Mouse (Mus musculus): ENCODE measurements at regions not wholly inside any gene's neighbourhood (a gene's known extent, or its start where the extent isn't known, plus 50 kb on each side); places are given as distances from the start of the nearest gene placed in this dataset.

DNA sequence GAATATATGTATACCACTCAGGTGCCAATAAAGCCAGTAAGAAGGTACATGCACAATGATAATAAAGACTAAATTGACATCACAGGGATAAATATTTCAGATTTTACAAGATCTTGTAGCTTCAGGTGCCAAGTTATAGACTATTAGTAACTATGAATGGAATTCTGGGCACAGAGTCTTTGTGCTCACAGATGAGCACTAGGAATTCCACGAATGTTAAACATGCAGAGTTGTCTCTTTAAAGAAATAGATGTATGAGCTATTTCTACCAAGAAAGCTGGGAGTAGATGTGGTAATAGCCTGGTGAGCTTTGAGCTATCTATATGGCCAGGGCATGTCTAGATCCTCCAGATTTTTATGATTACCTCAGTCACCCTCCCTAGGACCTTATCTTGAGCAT is 153.1 kb upstream of the Grm3 start:
- DNase-seq (ENCODE audit: low read depth, low spot score): no peak
- Histone ChIP-seq H3K9ac (ENCODE audit: control insufficient read depth, low read depth, low read length, poor library complexity, severe bottlenecking) (no peak overlapping the region), H3K9me3 (replicated peaks; ENCODE audit: insufficient read depth, low read length) (no peaks in the 10 kb centered on the region), H3K79me2 (ENCODE audit: control insufficient read depth, insufficient read depth, low read length, poor library complexity) (no peaks in the 10 kb centered on the region), H3K4me3 (ENCODE audit: control insufficient read depth in 1 of 2, insufficient read depth in 1 of 2, low read depth in 2 of 2, low read length in 2 of 2) (no peak overlapping the region), H3K36me3 (ENCODE audit: control insufficient read depth in 1 of 2, insufficient read depth in 2 of 2, low read length in 2 of 2) (no peaks in the 10 kb centered on the region), H3K27ac (ENCODE audit: control insufficient read depth, low read depth, low read length) (no peak overlapping the region), H3K4me1 (ENCODE audit: control insufficient read depth in 1 of 2, insufficient read depth in 2 of 2, low read length in 2 of 2) (no peaks in the 10 kb centered on the region), H3K27me3 (ENCODE audit: control insufficient read depth in 1 of 2, insufficient read depth in 2 of 2, low read length in 2 of 2) (no peaks in the 10 kb centered on the region)
- TF ChIP-seq USF1 (IDR thresholded peaks at IDR 0.05; ENCODE audit: low read depth, low read length) (no peak), RCOR1 (IDR thresholded peaks at IDR 0.05; ENCODE audit: low read depth, low read length) (no peak), BHLHE40 (IDR thresholded peaks at IDR 0.05; ENCODE audit: borderline replicate concordance, low read depth, low read length) (no peak), ZMIZ1 (IDR thresholded peaks at IDR 0.05; ENCODE audit: low read depth, low read length) (no peak), MAZ (IDR thresholded peaks at IDR 0.05; ENCODE audit: low read depth, low read length) (no peak), NRF1 (IDR thresholded peaks at IDR 0.05; ENCODE audit: insufficient read depth, low read depth, low read length, poor library complexity, severe bottlenecking) (no peak), CHD1 (IDR thresholded peaks at IDR 0.05; ENCODE audit: low read depth, low read length) (no peak), GABPA (IDR thresholded peaks at IDR 0.05; ENCODE audit: low read depth, low read length) (no peak), MAX (IDR thresholded peaks at IDR 0.05; ENCODE audit: low read length) (no peak), HCFC1 (IDR thresholded peaks at IDR 0.05; ENCODE audit: low read depth, low read length) (no peak), MXI1 (IDR thresholded peaks at IDR 0.05; ENCODE audit: low read depth, low read length) (no peak), POLR2A (IDR thresholded peaks at IDR 0.05; ENCODE audit: control insufficient read depth in 1 of 2, insufficient read depth in 1 of 2, low read depth in 1 of 2, low read length in 2 of 2, poor library complexity in 1 of 2) (no peak), SIN3A (IDR thresholded peaks at IDR 0.05; ENCODE audit: low read length) (no peak), MAFK (IDR thresholded peaks at IDR 0.05; ENCODE audit: borderline replicate concordance, low read depth, low read length) (no peak), TAL1 (IDR thresholded peaks at IDR 0.05; ENCODE audit: low read length) (no peak)

DNA sequence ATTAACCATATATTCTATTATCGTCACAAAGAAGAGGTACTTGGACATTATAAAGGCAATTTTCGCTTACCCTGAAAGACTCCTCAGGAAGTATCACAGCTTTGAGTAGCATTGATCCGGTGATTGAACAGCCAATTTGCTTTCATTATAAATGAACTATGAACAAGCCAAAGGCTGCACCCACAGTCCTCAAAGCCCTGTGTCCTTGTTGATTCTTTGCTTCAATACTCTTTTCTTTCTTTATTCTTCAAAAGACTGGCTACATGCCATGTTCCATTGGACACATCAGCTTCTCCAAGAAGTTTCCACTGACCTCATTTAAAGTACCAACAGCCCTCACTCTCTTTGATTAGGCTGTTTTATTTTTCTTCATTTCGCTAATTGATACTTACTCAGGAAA is 144.1 kb upstream of the Grm3 start:
- H3K27me3 ChIP-seq (ENCODE audit: control insufficient read depth in 1 of 2, insufficient read depth in 2 of 2, low read length in 2 of 2): no peaks in the 10 kb centered on the region
- no peaks in the 10 kb centered on the region for H3K9me3 ChIP-seq (replicated peaks; ENCODE audit: insufficient read depth, low read length)
- H3K4me3 ChIP-seq (ENCODE audit: control insufficient read depth in 1 of 2, insufficient read depth in 1 of 2, low read depth in 2 of 2, low read length in 2 of 2): no peak overlapping the region
- TF ChIP-seq POLR2AphosphoS2 (IDR thresholded peaks at IDR 0.05; ENCODE audit: low read length) (no peak), POLR2AphosphoS5 (IDR thresholded peaks at IDR 0.05; ENCODE audit: borderline replicate concordance, low read depth, low read length) (no peak), MXI1 (IDR thresholded peaks at IDR 0.05; ENCODE audit: low read depth, low read length) (no peak)
- no peak overlapping the region for H3K27ac ChIP-seq (ENCODE audit: control insufficient read depth, low read depth, low read length)
- H3K9ac ChIP-seq (ENCODE audit: control insufficient read depth, low read depth, low read length, poor library complexity, severe bottlenecking): no peak overlapping the region
- H3K4me1 ChIP-seq (ENCODE audit: control insufficient read depth in 1 of 2, insufficient read depth in 2 of 2, low read length in 2 of 2): no peaks in the 10 kb centered on the region
- no peaks in the 10 kb centered on the region for H3K36me3 ChIP-seq (ENCODE audit: control insufficient read depth in 1 of 2, insufficient read depth in 2 of 2, low read length in 2 of 2)
- no peak for DNase-seq (ENCODE audit: low read depth, low spot score)
- H3K79me2 ChIP-seq (ENCODE audit: control insufficient read depth, insufficient read depth, low read length, poor library complexity): no peaks in the 10 kb centered on the region

Data from MEL (cell line).